Mouse (Mus musculus) liver, adult 2 months (tissue): Measurements from ENCODE around the gene Pde1b. TPM values are rescaled to one million over a fixed set of nuclear protein-coding genes. Genes with fewer than 3 reads are reported as not detected.

ENCODE experiments used
- DNase-seq: peaks from one replicate; pipeline ENCODE4 v3.0.0-alpha.2; 2011; ENCODE audit warnings: low read depth, low spot score; ENCODE audit errors: extremely low read depth
- H3K27ac ChIP-seq: fragments of 200-500 bp; replicated peaks from 2 replicates; pipeline ENCODE4 v1.5.1; 2012; ENCODE audit warnings: low read depth, mild to moderate bottlenecking, control low read depth, inconsistent platforms, low read length; ENCODE audit not compliant: insufficient read depth
- H3K27me3 ChIP-seq: fragments of 200-500 bp; 2 replicates; pipeline ENCODE4 v1.6.1; 2012; ENCODE audit warnings: mild to moderate bottlenecking, moderate library complexity, low read length, inconsistent platforms; ENCODE audit not compliant: control insufficient read depth, insufficient read depth
- H3K36me3 ChIP-seq: fragments of 200-500 bp; 2 replicates; pipeline ENCODE4 v1.6.1; 2012; ENCODE audit warnings: low read length, inconsistent platforms; ENCODE audit not compliant: control insufficient read depth, insufficient read depth
- H3K4me1 ChIP-seq: fragments of 200-500 bp; 2 replicates; pipeline ENCODE4 v1.6.1; 2011; ENCODE audit warnings: low read length; ENCODE audit not compliant: control insufficient read depth, insufficient read depth
- H3K4me3 ChIP-seq: fragments of 200-500 bp; 2 replicates; pipeline ENCODE4 v1.5.1; 2011; ENCODE audit warnings: low read depth, mild to moderate bottlenecking, control low read depth, low read length, moderate library complexity; ENCODE audit not compliant: insufficient read depth
- H3K79me2 ChIP-seq: fragments of 200-500 bp; 2 replicates; pipeline ENCODE4 v1.6.1; 2012; ENCODE audit warnings: inconsistent platforms, mild to moderate bottlenecking, low read length, moderate library complexity; ENCODE audit not compliant: control insufficient read depth, insufficient read depth
- H3K9ac ChIP-seq: fragments of 200-500 bp; 2 replicates; pipeline ENCODE4 v1.6.1; 2012; ENCODE audit warnings: low read depth, mild to moderate bottlenecking, control low read depth, inconsistent platforms, low read length
- CTCF ChIP-seq: fragments of 200-500 bp; IDR thresholded peaks from 2 replicates; pipeline ENCODE4 v1.5.1; 2011; ENCODE audit warnings: low read depth, low read length, control low read depth
- POLR2A ChIP-seq: fragments of 200-500 bp; IDR thresholded peaks from 2 replicates; pipeline ENCODE4 v1.6.1; 2011; ENCODE audit warnings: low read length, control low read depth; ENCODE audit not compliant: insufficient read depth; ENCODE audit errors: extremely low read depth
- WGBS: fragments of 180-500 bp; shearing (Covaris S2); methylation state at CpG from one replicate; pipeline ENCODE4 v1.1.7; 2018; 5-methylcytosine and 5-hydroxymethylcytosine counted together
- polyA plus RNA-seq: library from polyadenylated mRNA; depleted of rRNA; stranded (reverse); fragments of >200 nt; gene quantifications from 2 replicates; pipeline ENCODE4 v1.2.3, GENCODE M21; 2012
- total RNA-seq: library from RNA; depleted of rRNA; stranded (reverse); fragments of >200 nt; gene quantifications from 2 replicates; pipeline ENCODE4 v1.2.3, GENCODE M21; 2014

The Pde1b gene
- total and polyA plus RNA-seq, 2 experiments: 0.46 to 1.0 TPM

DNA sequence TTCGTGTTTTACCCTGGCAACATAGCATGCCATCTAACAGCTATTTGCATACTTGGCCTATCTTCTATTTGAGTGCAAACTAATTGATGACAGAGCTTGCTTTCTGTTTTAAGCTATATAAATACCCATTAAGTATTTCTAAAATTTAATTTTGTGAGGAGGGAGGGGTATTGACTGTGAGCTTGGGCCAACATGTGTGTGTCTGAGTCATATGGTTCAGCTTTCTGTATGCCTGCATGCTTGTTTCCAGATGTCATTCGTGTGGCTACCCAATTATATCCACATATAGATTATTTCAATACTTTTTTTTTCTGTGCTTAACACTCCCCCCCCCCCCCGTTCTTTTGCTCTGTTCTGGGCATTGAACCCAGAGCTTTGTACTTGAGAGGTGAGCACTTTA lies 30.6 kb upstream of the Pde1b start:
- H3K27me3 ChIP-seq: no peaks in the 10 kb centered on the region
- TF ChIP-seq POLR2A (no peak), CTCF (no peak)
- H3K36me3 ChIP-seq: no peaks in the 10 kb centered on the region
- no peaks in the 10 kb centered on the region for H3K79me2 ChIP-seq
- DNase-seq: no peak
- 79% methylated on average over 3 of the region's 3 CpGs for WGBS
- no peak overlapping the region for H3K9ac ChIP-seq
- H3K4me1 ChIP-seq: no peaks in the 10 kb centered on the region
- no peak overlapping the region for H3K4me3 ChIP-seq
- no peak overlapping the region for H3K27ac ChIP-seq

DNA sequence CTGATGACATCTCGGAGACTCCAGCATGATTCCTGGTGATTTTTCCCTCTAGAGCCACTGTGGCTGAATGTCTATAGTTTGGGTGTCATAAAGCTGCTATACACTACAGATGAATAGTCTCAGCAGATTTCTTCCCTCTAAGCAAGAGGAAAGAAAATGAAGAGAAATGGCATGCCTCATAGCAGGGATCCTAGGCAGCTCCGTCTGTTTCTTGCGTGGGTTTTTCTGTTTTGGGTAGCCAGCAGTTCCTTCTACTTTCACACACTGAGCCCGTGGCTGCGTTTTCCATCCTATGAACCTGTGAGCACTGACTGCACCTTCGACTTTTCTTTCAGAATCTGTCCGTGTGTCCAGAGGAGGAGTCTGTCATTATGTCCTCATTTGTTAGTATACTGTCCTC lies 29.7 kb upstream of the Pde1b start:
- no peak overlapping the region for H3K9ac ChIP-seq
- no peak for TF ChIP-seq CTCF
- TF ChIP-seq POLR2A: no peak

DNA sequence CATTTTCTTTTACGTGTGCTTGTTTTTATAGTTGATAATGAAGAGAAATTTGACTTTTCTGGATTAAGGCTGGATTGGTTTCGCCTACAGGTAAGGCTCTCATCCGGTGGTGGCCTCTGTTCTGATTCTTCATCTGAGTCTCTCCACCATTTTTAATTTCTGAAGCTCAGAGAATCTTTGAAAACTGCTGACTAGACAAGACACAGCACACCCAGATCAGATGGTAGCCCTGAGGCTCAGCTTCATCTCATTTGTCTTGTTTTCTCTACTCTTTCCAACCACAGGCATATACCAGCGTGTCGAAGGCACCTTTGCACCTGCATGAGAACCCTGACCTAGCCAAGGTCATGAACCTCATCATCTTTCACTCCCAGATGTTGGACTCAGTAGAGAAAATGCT lies 29.1 kb upstream of the Pde1b start:
- no peak for DNase-seq
- Histone ChIP-seq H3K27me3 (no peaks in the 10 kb centered on the region), H3K4me3 (no peak overlapping the region), H3K36me3 (no peaks in the 10 kb centered on the region), H3K79me2 (no peaks in the 10 kb centered on the region), H3K4me1 (no peaks in the 10 kb centered on the region), H3K27ac (no peak overlapping the region), H3K9ac (no peak overlapping the region)
- WGBS: 84% methylated on average over 5 of the region's 5 CpGs
- no peak for TF ChIP-seq POLR2A

More for the DNA sequence above, 29.7 kb upstream of the Pde1b start:
- no peaks in the 10 kb centered on the region for H3K36me3 ChIP-seq
- H3K27me3 ChIP-seq: no peaks in the 10 kb centered on the region
- no peak overlapping the region for H3K4me3 ChIP-seq
- WGBS: 85% methylated on average over 7 of the region's 7 CpGs
- no peak for DNase-seq
- H3K4me1 ChIP-seq: no peaks in the 10 kb centered on the region
- no peaks in the 10 kb centered on the region for H3K79me2 ChIP-seq
- H3K27ac ChIP-seq: no peak overlapping the region

DNA sequence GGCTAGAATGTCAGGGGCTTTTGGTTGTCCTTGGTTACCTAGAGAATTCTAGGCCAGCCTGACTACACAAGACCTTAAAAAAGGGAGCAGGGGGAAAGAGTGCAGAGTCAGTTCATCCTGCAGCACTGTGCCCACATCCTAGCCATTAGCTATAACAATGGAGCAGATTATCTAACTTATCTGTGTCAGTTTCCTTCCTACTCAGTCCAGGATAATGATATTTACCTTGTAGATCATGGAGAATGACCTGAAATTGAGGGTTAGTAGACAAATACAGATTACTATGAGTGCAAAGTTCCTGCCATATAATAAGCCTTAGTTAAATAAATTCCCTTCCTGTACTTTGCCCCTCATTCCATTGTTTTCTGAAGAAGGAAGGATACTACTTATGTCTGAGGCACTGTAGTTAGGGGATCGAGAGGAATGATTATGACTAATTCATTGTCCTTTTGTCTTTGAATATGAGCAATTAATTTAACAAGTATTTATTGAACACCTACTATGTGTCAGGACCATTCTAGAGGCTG lies 23.7 kb upstream of the Pde1b start:
- H3K9ac ChIP-seq: no peak overlapping the region
- no peaks in the 10 kb centered on the region; the same call in 1 of the 2 replicates for H3K27me3 ChIP-seq
- no peaks in the 10 kb centered on the region for H3K79me2 ChIP-seq
- TF ChIP-seq POLR2A (no peak), CTCF (no peak)
- no peak for DNase-seq
- H3K4me1 ChIP-seq: no peaks in the 10 kb centered on the region
- 76% methylated on average over 1 of the region's 1 CpGs for WGBS
- no peaks in the 10 kb centered on the region for H3K36me3 ChIP-seq
- no peak overlapping the region for H3K27ac ChIP-seq
- H3K4me3 ChIP-seq: no peak overlapping the region

DNA sequence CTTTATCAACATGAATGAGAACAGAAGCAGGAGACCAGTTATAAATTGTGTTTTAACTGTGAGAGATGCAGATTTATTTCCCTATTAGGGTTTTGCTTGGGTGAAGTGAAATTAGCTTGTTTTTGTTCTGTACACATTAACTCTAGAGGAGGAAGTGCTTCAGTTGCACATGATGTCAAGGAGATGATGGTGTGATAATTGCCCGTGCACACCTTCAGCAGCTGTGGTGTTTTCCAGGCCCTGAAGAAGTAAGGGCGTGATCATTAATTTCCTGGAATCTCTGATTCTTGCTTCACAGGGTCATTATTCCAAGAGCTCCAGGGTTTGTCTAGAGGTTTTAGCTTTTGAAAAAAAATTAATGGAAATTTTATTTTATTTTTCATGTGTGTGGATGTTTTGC lies 22.7 kb upstream of the Pde1b start:
- Histone ChIP-seq H3K4me1 (no peaks in the 10 kb centered on the region), H3K36me3 (no peaks in the 10 kb centered on the region), H3K27ac (no peak overlapping the region), H3K27me3 (no peaks in the 10 kb centered on the region; the same call in none of the 2 replicates), H3K4me3 (no peak overlapping the region), H3K79me2 (no peaks in the 10 kb centered on the region), H3K9ac (no peak overlapping the region)
- no peak for DNase-seq
- 84% methylated on average over 2 of the region's 2 CpGs for WGBS
- no peak for TF ChIP-seq POLR2A
- no peak for TF ChIP-seq CTCF

DNA sequence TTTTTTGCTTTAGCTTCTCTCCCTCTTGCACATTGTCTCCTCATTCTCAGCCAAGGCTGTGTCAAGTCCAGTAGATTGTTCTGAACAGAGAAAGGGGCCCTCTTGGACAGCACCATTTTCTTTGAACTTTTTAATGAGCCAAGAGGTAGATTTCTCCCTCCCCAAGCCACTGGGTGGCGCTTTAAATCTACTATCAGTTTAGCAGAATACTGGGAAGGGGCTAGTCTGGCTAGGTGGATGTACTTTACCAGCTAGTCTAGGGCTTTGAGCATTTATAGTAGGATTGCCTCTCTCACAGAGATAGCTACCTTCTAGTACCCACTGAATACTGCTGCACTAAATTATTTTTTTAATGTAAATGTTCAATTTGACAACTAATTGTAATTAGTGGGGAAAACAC lies 20.3 kb upstream of the Pde1b start:
- TF ChIP-seq CTCF (no peak), POLR2A (no peak)
- WGBS: 11% methylated on average over 1 of the region's 1 CpGs

More for the DNA sequence above, 20.3 kb upstream of the Pde1b start:
- H3K79me2 ChIP-seq: no peaks in the 10 kb centered on the region
- no peaks in the 10 kb centered on the region for H3K36me3 ChIP-seq
- no peak for DNase-seq
- H3K27me3 ChIP-seq: no peaks in the 10 kb centered on the region; the same call in none of the 2 replicates
- no peaks in the 10 kb centered on the region for H3K4me1 ChIP-seq
- H3K27ac ChIP-seq: no peak overlapping the region
- H3K9ac ChIP-seq: no peak overlapping the region
- no peak overlapping the region for H3K4me3 ChIP-seq
